Mouse (Mus musculus) ovary, postnatal 10 days (tissue): ENCODE measurements around the gene Ust.

Experiments used
- DNase-seq: peaks from one replicate; pipeline ENCODE4 v3.0.0; 2022; ENCODE audit warnings: low spot score

The Ust gene

DNA sequence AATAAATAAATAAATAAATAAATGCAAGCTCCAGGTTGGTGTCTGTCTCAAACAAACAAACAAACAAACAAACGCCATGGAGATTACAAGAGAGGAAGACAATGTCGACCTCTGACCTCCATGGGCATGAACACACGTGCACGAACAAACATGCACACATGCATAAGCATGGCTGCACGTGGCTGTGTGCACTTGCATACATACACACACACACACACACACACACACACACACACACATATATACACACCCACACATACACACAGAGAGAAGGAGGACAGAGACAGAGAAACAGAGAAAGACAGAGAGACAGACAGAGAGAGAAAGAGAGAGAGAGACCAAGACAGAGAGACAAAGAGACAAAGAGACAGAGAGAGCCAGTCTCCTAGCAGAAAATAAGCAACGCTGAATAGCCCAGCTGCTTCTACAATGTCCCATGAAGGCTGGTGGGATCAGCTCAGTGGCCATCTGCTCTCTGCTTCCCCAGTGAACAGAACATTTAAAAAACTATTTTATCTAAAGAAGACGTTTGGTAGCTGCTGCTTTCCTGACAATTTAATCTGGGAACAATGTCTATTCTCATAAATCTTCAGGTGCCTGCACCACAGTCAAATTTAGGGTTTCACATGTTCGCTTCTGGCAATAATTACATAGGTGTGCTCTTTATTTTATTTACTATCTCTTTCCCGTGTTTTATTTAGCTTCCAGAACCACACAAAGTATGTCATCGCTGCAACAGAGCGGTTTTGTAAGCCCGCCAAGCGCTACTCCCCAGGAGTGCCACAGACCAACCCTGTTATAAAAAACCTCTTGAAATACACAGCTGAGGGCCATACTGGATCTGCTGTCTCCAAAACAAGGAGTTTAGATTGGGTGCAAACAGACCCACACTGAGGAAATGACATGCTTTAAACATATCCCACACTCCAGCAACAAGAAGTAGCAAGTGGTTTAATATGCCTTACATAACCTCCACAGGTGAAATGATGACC lies 89.5 kb downstream of the Ust start:
- no peak for DNase-seq

DNA sequence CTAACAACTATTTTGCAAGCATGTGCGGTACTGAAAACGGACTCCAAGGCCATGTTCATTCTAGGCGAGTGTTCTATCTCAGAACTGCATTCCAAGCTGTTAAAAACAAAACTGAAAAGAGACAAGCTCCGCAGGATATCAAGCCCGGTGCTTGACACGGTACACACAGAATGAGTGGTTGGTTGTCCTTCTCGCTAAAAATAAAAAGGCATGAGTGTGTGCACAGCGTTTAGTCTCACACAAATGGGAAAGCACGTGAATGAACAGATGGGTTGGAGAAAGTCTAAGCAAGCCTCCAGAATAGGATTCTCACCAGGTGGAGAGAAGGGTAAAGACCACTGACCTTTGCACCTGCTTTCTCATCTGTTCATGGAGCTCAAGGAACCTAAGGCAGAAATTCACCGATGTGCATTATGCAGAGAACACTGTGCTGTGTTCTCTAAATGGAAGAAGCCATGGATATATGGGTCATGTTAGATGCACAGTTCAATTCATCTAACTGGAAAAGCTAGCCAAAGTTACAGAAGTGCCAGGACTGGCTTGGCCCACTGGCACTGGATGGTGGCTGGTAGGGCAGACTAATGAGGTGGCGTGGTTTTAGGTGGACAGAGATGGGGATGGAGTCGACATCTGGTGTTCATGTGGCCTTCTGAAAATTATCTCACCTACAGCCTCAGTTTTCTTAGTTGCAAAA lies 90.8 kb downstream of the Ust start:
- DNase-seq = no peak

DNA sequence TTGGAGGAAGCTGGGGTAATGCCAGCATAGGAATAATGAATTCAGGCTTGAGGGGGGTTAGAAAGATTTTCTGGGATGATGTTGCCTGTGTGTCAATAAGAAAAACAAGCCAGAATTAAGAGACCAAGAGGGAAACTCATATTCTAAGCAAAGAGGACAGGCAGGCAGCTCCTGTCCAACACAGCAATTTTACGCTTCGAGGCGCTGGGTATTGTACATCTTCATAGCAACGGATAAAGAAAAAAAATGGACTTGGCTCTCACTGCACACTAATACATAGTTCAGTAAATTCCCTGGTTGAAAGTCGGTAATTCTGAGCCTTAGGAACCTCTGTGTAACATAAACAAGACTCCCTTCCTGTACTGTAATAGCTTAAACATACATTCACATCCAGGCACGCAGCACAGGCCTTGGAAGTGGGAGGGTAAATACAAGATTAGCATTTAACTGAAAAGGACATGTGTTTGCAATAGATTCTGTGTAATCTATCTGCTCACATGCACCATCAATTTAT lies 99.1 kb downstream of the Ust start:
- DNase-seq = no peak

DNA sequence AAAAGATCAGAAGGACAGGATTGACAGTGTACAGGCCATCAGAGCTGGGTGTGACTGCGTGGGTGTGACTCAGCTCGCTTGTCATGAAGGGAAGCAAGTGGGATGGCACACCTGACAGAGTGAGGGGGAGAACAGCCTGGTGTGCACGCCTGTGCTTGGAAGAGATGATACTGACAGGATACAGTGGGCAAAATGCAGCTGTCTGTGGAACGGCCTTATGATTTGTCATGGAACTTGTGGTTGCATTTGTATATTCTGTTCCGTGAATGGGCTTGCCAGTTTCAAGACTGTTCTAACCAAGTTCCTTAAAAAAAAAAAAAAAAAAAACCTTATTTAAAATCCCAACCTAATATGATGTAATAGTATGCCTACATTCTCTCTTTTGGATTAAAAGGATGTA lies 103.2 kb downstream of the Ust start:
- no peak for DNase-seq

DNA sequence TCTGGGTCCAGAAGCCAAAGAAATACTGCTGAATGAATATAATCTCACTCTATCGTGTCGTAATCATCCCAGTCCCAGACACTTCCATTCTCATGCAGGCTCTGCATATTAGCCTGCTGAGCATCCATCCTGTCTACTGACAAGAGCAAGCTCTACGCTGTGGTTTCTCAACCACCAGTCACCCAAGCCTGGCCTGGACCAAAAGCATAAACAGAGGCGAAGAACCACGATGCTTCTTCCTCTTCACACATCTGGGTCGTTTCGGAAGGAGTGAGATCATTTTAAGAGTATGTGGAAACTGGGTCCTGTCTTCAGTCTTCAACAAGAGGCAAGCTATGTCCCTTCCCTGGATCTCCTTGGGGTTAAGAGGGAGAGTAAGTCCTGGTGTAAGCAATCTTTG lies 103.6 kb downstream of the Ust start:
- no peak for DNase-seq

DNA sequence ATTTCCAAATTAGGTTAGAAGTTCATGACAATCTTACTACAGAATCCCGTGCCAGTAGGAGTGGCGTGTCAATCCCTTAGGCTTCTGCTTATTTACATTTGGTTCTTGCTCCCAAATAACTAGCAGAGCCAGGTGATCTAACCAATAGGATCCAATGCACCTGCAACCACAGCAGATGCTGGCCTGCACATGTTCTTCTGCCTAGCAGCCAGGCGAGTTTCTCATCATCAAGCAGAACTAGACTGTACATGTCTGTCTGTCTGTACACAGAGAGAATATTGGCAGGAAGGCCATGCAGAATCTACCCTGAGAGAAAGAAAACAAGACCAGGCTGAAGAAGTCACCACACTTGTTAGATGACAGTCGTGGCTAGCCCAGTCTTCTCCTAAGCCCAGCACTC lies 113.5 kb downstream of the Ust start:
- no peak for DNase-seq

DNA sequence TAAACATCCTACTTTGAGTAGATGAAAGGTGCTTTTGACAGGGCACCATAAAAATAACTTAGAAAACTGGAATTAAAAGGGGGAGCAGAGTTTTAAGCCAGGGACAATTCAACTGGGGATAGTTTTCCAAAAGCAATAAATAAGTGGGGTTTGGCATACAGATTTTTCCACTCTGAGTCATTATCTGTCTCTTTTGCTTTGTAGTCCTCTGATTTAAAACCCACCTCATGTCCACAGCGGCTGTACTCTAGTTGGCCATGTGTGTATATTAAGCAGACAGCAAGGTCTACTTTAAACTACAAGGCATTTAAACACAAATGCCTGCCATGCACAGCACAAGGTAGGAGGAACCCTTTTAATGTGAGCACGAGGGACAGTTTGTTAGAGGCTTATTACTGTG lies 126.4 kb downstream of the Ust start:
- no peak for DNase-seq

DNA sequence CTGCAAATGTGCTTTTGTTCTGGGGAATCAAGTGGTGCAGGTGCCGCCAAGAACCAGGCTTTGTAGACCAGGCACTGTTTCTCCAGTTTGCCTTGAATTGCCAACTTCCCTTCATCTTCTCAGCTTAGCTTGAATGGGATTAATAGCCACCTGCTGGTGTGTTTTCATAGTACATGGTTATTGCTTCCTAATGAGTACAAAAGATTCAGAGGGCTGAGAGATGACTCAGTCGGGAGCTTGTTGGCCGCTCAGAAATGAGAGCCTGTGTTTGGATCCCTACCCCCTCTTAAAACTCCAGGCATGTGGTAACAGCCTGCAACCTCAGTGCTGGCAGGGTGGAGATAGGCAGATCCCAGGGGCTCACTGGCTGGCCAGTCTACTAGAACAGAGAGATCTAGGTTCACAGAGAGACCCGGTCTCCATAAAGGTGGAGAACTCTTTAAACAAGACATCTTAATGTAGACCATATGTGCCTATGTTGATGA lies 127.3 kb downstream of the Ust start:
- DNase-seq = no peak

DNA sequence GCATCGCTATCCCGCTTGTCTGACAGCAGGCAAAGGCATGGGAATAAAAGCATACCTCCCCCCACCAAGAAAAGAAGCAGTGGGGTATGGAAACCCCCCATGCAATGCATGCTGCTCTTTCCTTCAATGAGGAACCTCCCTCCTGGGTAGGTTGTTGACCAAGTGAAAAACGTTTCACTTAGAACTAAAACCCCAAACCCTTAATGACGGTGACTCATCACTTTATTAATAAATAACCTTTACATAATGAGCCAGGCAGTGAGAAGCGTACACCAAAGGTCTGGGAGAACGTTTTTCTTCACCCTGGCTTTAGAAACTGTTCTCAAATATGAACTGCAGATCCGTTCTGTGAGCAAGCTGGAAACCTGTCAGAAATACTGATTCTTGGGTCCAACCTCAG lies 130.4 kb downstream of the Ust start:
- DNase-seq = no peak

DNA sequence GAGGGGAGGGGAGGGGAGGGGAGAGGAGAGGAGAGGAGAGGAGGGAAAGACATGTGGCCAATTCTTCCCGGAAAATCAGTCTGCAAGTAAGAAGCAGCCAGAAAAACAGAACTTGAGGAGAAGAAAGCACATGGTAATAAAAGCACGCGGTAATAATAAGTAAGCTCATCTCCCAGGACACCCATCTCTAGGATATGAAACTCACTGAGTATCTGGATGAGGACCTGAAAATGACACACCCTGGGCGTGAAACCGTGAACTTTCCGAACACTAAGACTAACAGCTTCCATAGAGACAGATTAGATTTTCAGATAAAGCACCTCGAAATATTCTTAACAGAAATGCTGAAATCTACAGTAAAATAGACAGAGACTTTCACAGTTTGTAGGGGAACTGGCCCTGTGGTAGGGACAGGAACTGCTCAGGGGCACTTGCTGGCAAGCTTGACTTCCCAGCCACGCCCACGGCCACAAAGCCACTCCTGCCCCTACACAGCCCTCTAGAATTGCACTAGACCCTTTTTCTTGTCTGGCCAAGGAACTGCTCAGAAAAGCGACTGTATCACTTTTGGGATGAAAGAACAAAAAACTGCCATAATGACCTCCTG lies 148.6 kb downstream of the Ust start:
- no peak for DNase-seq

DNA sequence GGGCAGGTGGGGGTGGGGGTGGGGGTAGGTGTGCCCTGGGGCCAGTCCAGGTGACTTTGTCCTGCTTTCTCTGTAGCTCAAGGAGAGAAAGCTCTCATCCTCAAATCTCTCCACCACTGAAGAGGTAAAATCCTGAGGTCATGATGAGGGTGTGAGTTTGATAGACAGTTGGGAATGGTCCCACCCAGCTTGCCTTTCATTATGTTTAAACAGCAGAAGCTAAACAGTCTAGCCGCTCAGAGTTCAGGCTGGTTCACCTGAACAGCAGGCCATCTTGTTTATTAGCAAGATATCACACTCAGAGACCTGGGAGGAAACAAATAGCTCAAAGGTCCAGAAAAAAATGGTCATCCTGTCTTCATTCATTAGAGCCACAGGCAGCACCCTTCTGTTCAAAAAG lies 152.8 kb downstream of the Ust start:
- no peak for DNase-seq

DNA sequence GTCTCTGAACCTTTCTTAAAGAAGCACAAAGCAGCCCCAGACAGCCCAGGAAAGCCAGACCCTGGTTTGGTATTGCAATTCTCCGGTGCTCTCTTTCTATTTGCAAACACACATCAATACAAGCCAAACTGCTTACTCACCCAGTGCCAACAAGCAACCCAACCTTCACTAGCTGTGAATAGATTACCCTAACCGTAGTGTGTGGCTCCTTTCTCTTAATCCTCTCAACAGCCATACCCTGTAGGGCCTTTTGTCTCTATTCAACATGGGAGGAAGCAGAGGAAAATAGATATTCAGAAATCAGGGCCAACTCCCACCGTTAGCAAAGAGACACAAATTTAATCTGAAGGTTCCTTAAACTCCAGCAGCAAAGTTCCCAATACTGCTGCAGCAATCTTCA lies 154.4 kb downstream of the Ust start:
- no peak for DNase-seq

DNA sequence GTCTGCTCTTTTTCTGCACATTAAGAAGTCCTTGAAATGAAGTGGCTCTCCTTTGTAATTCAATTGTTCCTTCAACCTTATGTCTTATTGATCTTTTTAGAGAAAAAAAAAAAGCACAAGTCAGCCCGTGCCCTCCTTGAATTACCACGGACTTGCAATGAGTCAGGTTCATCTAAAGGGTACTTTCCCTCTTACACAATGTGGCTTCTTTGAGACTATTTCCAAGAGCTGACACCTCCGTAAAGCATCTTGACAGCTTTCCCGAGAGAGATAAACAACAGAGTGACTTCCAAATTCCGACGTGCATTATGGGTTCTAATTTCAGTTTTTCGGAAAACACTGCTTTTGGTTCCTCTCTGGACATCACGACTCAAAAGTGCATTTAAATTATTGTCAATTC lies 155.3 kb downstream of the Ust start:
- DNase-seq = no peak

DNA sequence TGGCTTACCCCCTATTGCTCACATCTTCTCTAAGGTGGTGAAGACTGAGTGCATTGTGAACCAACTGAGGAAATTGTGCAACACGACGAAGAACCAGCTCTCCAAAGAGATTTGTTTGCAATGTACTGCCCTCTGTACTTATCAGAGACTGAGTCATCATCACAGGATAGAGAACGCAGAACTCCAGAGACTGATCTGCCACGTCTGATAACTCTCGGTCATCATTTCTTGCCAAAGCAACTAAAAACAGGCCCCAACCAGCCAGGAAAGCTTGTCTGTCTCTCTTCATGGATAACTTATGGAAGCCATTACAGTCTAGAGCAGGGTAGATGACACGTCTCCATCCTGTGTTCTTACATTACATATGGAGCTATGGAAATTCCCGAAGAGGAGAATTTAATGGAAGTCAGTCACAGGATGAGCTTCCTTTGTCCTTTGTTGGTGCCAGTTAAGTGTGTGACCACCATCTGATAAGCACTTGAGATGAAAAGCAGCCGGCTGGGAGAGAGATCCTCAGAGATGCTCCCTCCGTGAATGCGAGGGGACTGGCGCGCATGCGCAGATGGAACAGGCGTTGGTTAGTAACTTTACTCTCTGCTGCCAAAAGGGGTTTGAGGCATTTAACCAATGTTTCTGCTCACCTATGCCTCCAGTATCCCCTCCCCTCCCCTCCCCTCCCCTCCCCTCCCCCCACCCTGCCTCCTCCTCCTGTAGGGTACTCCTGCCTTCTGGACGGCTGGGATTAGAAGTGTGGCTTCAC lies 160.2 kb downstream of the Ust start:
- DNase-seq = no peak

DNA sequence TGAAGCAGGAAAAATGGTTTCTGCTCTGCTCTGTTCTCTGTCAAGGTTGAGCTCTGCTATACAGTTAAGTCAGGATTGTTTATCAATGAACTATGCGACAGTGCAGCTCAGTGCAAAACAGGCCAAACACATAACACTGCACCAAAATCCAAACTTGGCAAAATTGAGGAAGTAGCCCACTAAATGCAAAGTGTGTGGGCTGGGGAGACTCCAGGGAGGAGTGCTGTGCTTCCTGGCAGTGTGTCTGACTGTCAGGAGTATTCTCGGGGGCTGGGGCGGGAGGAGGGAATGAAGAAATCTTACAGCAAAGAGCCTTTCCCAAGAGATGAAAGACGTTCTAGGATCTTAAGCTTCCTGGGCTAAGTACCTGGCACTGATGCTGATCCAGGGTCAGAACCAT lies 165.1 kb downstream of the Ust start:
- DNase-seq = no peak

DNA sequence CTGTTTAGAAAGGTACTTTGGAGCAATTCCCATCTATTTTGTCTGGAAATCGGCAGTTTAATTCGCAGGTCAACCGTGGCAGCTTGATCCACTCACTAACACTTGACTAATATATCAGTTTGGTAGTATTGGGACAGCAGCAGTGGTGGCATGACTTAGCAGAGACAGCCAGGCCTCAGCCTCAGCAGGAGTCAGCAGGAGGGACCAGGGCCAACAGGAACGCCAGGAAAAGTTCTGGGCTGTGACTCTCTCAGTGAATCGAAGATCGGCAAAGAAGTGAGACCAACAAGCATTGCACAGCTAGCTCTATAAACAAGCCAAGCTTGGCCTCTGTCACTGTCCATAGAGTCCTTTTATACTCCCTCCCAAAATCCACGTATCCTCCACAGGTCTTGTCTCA lies 168.0 kb downstream of the Ust start:
- no peak for DNase-seq

DNA sequence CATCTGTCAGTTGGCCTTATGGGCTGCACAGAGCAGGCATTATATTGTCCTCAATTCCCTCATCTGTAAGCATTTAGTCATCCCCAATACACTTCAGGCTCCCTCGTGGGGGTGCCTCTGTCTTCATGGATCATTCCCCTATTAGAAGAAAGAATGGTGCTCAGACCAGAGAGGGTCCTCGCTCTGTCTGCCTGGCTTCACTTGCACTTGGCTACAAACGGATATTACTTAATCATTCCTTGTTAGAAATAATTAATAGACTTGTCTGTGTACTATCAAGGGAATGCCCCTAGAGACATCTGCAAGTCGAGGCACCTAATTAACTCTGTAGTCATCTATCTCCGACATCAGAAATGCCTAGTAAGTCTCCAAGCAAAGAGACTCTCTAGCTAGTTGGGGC lies 171.1 kb downstream of the Ust start:
- DNase-seq = no peak

DNA sequence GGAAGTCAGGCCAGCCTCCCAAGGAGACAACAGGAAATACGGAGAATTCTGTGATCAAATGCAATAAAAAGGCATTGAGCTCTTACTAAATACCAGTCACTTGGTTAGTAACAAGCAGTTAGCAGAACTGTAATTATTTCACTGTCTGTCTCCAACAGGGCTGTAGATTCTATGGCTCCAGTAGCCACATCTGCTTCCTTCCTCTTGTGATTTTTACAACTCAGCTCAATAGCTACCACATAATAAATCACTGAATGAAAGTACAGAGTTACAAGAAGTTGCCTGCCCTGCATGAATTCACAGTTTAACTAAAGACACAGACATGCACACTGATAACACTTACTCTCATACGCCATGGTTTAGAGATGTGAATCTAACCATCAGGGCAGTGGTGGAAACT lies 176.1 kb downstream of the Ust start:
- DNase-seq = no peak

DNA sequence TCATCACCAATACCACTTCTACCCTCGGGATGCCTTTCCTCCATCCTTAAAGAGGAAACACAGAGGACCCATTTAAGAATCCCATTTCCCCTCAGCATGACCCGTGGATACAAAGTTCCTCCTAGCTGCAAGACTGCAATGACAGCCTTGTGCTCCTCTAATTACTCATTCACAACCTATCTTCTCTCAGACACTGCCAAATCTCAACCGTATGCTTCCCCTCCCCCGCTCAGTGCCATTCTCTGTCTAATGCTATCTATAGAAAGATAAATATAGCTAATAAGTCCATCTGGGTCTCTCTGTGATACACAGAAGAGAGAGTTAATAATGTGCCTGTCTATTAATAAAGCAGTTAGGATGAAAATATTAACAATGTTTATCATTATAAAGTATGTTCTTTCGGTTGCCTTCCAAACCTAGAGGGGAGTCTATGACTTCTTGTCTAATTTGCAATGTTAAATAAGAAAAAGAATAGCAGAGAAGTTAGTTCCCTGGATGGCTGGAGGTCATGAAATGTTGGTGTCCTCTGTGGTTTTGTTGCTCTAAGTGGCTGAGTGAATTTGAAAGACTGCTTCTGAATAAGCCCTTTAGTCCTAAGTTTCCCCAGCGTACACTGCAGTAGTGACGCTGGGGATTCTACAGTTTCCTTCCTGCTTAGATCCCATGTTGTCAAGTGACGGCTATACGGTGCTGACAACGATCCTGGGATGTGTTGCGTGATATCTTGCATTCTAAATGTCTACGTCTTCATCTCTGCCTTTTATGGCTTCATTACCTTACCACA lies 178.8 kb downstream of the Ust start:
- DNase-seq = no peak

DNA sequence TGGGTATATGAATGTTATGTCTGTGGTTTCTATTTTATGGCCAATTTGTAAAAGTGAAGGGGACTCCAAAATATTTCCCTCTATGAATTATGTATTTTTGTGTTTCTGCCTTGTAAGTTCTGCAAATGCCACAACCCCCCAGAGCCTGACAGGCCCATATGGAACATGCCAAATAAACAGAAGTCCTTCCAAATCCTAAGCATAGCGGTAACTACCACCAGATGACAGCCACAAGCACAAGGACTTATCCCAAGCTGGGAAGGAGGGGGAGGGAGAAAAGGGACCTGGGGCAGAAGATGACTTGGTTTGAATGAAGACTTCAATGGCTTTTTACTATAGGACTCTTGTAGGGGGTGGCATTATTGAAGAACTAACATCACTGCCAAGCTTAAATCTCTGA lies 182.0 kb downstream of the Ust start:
- DNase-seq = no peak

DNA sequence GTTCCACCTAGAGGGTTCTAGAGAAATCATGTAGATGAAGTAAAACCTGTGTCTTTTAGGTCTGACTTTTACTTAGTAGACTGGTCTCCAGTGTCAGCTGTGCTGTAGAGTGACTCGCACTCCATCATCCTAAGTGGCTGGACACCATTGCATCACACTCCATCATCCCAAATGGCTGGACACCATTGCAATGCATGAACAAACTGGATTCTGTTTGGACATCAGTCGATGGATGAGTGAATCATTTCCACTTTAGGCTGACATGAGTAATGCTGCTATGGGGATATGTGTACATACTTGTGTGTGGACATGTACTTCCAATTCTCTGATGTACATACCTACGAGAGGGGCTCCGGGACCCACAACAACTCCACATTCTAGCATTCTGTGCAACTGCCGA lies 187.7 kb downstream of the Ust start:
- no peak for DNase-seq
